Mouse (Mus musculus) gastrocnemius, postnatal 10 days (tissue): ENCODE data around the gene Ppp2r5a. TPM values are rescaled to one million over a fixed set of nuclear protein-coding genes. Genes with fewer than 3 reads are reported as not detected.

Experiments
- DNase-seq: peaks from one replicate; pipeline ENCODE4 v3.0.0; 2021; ENCODE audit warnings: mixed read lengths
- total RNA-seq, 2 experiments: library from RNA; stranded (reverse); gene quantifications; 2 replicates each; pipeline ENCODE4 v1.2.3; 2021

Gene Ppp2r5a
- total RNA-seq, 2 experiments from 2014 or later = 68.2 to 69.3 TPM

- peak; percentile 95 for DNase-seq
Observed at GRCm38 (mm10) chr1:191325726-191326232, 77.3 kb downstream of the Ppp2r5a start, which contains the start of gene Tmem206. Gene Tmem206 (plus strand): TSS chr1:191325912.

- DNase-seq = no peak
Observed at GRCm38 (mm10) chr1:191324733-191325590, 78.1 kb downstream of the Ppp2r5a start.

DNA sequence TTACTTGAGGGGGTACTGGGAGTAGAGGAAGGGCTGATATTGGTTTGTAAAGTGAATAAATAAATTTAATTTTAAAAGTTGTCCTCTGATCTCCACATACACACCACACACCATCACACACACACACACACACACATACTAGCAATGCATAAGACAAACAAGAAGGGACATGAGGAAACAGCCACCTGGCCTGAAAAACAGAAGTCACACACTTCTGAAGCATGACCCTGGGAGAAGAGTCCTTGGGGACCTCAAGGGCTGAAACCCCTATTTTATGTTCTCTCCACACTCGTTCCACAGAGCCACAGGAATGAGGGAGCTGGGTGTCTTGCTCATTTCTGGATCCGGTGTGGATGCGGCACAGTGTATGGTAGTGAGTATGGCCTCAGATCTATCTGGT, 79.7 kb downstream of the Ppp2r5a start:
- DNase-seq = no peak

DNA sequence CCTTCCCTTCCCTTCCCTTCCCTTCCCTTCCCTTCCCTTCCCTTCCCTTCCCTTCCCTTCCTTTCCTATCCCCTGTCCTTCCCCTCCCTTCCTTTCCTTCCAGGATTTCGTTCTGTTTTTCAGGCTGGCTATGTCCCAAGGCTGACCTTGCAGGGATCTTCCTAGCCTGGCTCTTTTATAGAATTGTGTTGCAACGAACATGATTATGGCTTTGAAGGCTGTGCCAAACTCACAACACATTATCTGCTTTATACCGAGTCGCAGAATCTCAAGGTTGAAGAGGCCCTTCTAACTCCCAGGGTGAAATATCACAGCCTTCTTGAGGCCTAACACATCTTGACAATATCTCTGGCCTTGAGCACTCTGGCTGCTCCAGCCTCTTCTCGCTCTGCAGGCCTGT, 84.4 kb downstream of the Ppp2r5a start:
- no peak for DNase-seq

GRCm38 (mm10) chr1:191317591-191318196, 85.4 kb downstream of the Ppp2r5a start, which contains the start of gene Nenf:
Gene Nenf (minus strand): TSS chr1:191318194.
- DNase-seq = peak; percentile 79

GRCm38 (mm10) chr1:191316818-191317217, 86.3 kb downstream of the Ppp2r5a start:
- no peak for DNase-seq

- DNase-seq = no peak
Observed at GRCm38 (mm10) chr1:191313926-191314325, 89.1 kb downstream of the Ppp2r5a start.

- no peak for DNase-seq
Observed at GRCm38 (mm10) chr1:191313158-191313557, 89.9 kb downstream of the Ppp2r5a start.

DNA sequence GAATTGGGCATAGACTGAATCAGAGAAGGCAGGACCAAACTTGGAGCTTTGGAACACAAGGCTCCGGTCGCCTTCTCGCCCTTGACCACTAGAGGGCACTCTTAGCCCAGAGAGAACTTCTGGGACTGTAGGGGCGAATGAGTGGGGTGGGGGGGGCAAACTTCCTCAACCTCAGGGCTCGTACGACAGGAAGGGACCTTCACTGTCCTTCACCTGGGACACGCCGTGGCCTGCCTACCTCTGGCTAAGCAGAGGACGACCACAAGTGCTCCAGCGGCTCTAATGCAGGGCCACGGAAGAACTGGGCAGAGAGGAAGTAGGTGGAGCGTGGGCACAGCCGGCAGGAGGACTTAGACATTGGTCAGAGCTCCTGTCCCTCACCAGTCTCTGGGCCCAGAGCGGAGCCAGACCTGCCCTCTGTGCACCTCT, 90.5 kb downstream of the Ppp2r5a start:
- peak; percentile 88 for DNase-seq

DNA sequence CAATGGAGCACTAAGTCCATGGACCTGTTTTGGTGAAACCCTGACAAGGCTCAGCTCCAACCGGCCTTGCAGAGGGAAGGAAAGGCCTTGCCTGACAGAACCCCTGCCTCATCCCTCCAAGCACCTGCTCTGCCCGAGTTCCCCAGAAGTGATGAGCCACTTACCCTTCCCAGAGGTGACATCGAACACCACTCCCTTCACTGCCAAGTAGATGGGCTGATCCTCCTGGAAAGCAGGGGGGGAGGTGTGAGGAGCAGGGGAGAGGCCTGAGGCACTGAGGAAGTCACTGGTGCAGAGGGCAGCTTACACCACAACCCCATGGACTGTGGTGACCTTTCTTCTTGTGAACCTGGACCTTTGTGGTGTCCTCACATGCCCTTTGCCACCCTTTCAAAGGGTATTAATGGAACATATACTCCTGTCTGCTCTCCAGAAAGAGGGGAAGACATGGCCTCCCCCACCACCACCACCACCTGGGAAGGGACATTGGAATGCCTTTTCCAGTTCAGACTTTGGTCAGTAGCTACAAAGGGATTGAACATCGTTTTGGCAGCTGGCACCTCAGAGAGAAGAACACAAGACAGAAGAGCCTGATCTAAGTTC, 91.7 kb downstream of the Ppp2r5a start:
- no peak for DNase-seq

DNA sequence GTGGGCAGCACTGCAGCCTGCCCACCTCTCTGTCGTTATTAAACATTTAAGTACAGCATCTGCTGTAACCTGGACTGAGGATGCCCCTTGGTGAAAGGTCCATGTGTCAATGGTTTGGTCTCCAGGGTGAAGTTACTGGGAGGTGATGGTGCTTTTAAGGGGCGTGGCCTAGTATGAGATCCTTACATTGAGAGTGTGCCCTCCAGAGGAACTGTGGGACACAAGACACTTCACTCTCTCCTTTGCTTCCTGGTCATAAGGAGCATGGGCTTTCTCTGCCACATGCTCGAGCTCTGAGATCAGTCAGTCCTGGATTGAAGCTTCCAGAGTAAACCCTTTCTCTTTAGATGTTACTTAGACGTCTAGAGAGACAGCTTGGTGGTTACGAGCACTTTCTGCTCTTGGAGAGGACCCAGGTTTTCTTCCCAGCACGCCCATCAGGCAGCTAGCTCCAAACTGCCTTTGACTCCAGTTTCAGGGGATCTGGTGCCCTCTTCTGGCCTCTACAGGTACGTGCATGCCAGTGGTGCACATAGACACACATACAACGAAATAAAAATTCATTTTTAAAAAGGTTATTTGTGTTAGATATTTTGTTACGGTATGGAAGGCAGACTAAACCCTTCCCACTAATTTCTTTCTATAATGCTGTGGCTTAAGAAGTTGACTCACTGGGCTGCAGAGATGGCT, 95.2 kb downstream of the Ppp2r5a start:
- DNase-seq = no peak

- no peak for DNase-seq
Observed at GRCm38 (mm10) chr1:191306316-191306715, 96.8 kb downstream of the Ppp2r5a start.

DNA sequence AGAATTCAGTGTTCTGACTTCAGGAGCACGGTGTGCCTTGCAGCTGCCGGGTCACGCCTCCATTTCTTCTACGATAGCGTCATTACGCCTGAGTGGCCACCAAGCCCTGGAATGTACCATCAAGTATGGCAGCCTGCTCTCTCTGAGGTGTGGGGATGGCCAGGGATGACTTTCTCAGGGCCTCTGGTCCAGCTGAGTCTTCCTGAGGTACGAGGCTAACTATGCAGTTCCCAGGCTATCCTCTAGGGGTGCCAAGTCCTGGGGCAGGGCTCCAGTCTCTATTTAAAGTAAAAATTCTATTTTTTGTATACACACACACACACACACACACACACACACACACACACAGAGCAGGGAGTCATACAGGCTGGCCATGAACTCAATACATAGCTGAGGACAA, 97.5 kb downstream of the Ppp2r5a start:
- DNase-seq = no peak

DNA sequence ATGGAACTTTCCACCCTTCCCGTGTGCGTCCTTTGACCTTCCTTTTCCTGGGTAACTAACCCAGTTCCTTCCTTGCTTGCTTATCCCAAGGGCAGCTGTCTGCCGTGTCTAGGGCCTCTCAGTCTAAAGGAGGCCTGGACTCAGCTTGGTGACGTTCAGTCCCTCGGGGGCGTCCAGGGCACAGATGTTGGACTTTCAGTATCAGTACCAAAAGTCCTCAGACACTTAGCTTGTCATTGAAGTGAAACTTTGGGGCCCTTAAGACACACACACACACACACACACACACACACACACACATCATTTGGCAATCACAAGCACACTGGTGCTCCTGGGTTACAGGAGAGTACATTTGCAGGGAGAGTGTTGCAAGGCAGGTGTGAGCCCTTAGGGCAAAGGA, 98.9 kb downstream of the Ppp2r5a start:
- DNase-seq = no peak

GRCm38 (mm10) chr1:191303736-191304135, 99.3 kb downstream of the Ppp2r5a start:
- DNase-seq = no peak

Other genes starting within 250 kb of the Ppp2r5a start
- gene Fam71a, start 238.5 kb downstream of the Ppp2r5a start, total RNA-seq = not detected
- 10 to 100 TPM in 1 of 2 experiments, 1 to 10 TPM in 1; 5.0 to 13.4 TPM for gene Atf3, start 185.2 kb downstream of the Ppp2r5a start, total RNA-seq
- gene Nenf, start 85.1 kb downstream of the Ppp2r5a start, total RNA-seq = 10 to 100 TPM; 83.8 to 87.2 TPM
- 1 to 10 TPM; 2.3 to 4.6 TPM for gene Tmem206, start 77.4 kb downstream of the Ppp2r5a start, total RNA-seq
- gene Dtl, start 172.3 kb upstream of the Ppp2r5a start, total RNA-seq = 1 to 10 TPM; 3.4 to 5.7 TPM
- gene Ints7, start 172.4 kb upstream of the Ppp2r5a start, total RNA-seq = 10 to 100 TPM; 11.9 to 17.7 TPM